Mouse (Mus musculus): ENCODE data around the gene Foxr1.
"Not testable (repeated sequence)": the region's sequence is repeated elsewhere in the genome, so short reads cannot be mapped to it uniquely, and the experiment has no call there.

Gene Foxr1

GRCm38 (mm10) chr9:44411601-44412130 is 29.3 kb downstream of the Foxr1 start:
- DNase-seq: no peak

- DNase-seq: no peak
Observed at GRCm38 (mm10) chr9:44410647-44411336, 30.1 kb downstream of the Foxr1 start.

- DNase-seq: not testable (repeated sequence)
Observed at GRCm38 (mm10) chr9:44408693-44409092, 32.2 kb downstream of the Foxr1 start.

GRCm38 (mm10) chr9:44407752-44408097 is 33.2 kb downstream of the Foxr1 start:
- no peak for DNase-seq

GRCm38 (mm10) chr9:44406906-44407751 is 33.8 kb downstream of the Foxr1 start, which contains the start of the genes Rps25 and Trappc4:
Gene Rps25 (plus strand): TSS chr9:44407139.
Gene Trappc4 (minus strand): TSS chr9:44407600.
- DNase-seq: peak; percentile 93

GRCm38 (mm10) chr9:44405011-44405410 is 35.9 kb downstream of the Foxr1 start:
- DNase-seq: no peak

- DNase-seq: no peak
Observed at GRCm38 (mm10) chr9:44401081-44401480, 39.9 kb downstream of the Foxr1 start.

- no peak for DNase-seq
Observed at GRCm38 (mm10) chr9:44399795-44400114, 41.2 kb downstream of the Foxr1 start.

- DNase-seq: no peak
Observed at GRCm38 (mm10) chr9:44399114-44399794, 41.7 kb downstream of the Foxr1 start.

GRCm38 (mm10) chr9:44398551-44398950 is 42.4 kb downstream of the Foxr1 start:
- DNase-seq: no peak

- no peak for DNase-seq
Observed at GRCm38 (mm10) chr9:44398087-44398486, 42.8 kb downstream of the Foxr1 start.

GRCm38 (mm10) chr9:44396684-44397411 is 44.1 kb downstream of the Foxr1 start, which contains the start of gene Slc37a4:
Gene Slc37a4 (plus strand): TSS chr9:44396852.
- peak; percentile 90 for DNase-seq

- DNase-seq: peak; percentile 69
Observed at GRCm38 (mm10) chr9:44391466-44391865, 49.5 kb downstream of the Foxr1 start.

- peak; percentile 62 for DNase-seq
Observed at GRCm38 (mm10) chr9:44389273-44389672, 51.7 kb downstream of the Foxr1 start.

- DNase-seq: no peak
Observed at GRCm38 (mm10) chr9:44387221-44387620, 53.7 kb downstream of the Foxr1 start.

- no peak for DNase-seq
Observed at GRCm38 (mm10) chr9:44384596-44384995, 56.3 kb downstream of the Foxr1 start.
